Mouse (Mus musculus) hematopoietic stem cell, adult 5-6 weeks (primary cell): ENCODE measurements at regions not wholly inside any gene's neighbourhood (a gene's known extent, or its start where the extent isn't known, plus 50 kb on each side); places are given as distances from the start of the nearest gene placed in this dataset.

Source experiments
- ATAC-seq, 2 experiments: fragments of 125-278 bp in 1 of 2; replicated peaks in 1 of 2; 2 replicates each; pipeline ENCODE4 v1.8.0; 2016 to 2017; ENCODE audit warnings: inconsistent platforms in 2 of 2, mild to moderate bottlenecking in 2 of 2, moderate number of reproducible peaks in 2 of 2, low read depth in 1 of 2, moderate TSS enrichment in 1 of 2; ENCODE audit not compliant: low FRiP score in 2 of 2, poor library complexity in 2 of 2, severe bottlenecking in 2 of 2, insufficient read depth in 1 of 2, low TSS enrichment in 1 of 2

DNA sequence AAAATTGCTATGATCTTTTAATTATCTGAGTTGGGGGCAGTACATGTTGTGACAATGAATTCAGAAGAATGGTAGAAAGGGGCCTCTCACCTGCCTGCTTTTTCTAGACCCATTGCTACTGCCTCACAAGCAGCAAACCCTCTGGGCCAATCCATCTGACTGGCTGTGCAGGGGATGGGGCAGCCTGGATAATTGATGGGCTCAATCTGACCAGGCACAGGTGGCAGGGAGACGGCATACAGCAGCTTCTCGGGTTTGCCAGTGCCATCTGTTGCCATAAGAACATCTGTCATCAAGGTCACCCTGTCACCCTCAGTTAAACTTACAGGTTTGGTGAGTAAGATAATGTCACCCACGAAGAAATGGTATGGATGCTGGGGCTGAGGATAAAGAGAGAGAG lies 189.9 kb upstream of the Gm12695 start:
- ATAC-seq, result no peak

DNA sequence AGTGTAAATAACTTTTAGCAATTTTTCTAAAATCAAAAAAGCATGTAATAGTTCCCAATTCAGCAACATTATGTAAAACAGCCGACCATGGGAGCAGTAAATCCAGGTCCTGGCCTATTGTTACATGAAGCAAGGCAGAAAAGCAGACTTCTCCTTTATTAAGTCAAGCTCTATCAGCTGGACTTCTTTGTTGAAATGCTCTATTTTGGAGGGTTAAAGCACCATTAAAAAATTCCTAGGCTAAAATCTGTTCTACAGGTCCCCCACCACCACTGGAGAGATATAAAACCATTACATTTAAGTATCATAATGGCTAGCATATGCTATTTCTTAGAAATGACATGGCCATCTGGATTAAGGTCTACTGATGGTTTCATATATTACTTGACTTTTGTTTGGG lies 188.8 kb upstream of the Gm12695 start:
- ATAC-seq, result no peak

DNA sequence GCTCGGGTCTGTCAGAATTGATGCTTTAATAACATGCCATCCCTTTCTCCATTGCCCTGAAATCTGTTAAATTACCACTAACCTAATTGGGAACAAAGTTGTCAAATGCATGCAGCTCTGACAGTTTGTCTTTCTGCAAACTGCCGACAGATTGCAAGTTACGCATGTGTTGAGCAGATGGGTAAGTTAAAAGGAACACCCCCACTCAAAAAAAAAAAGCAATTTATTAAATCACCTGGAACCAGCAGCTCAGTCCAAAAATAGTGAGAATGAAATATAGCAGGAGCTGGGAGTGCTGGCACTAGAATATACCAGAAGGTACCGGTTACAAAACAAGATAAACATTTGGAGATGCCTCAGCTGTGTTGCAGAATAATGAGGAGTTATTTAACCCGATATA lies 184.2 kb upstream of the Gm12695 start:
- ATAC-seq, result no peak

DNA sequence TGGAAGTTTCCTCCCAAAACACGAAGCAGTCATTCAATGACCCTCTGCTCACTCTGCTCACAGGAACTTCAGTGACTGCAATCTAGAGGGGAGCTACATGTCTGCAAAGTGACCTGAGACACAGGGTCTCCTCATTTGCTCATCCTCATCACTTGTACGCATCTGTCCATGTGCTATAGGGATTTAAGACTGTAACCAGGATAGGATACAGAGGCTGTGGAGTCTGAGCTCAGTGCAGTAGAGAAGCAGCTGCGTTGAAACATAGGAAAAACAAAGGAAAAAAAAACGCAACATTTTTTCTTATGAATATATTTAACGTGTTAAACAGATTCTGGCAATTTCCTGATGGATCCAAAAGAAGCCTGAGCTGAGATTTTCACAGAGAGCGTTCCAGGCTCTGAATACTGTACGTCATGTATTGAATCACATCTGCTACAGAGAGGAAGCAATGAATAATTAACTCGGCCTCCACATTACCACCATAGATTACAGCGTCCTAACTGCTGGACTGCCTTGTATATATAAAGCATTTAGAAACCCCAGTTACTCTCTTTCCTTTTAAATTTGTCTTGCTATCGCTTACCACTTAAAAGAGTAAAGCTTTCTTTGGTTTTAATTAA lies 183.7 kb upstream of the Gm12695 start:
- ATAC-seq, result no peak
